8 mouse cellular contexts compared by ENCODE assay signal in the genomic region with DNA sequence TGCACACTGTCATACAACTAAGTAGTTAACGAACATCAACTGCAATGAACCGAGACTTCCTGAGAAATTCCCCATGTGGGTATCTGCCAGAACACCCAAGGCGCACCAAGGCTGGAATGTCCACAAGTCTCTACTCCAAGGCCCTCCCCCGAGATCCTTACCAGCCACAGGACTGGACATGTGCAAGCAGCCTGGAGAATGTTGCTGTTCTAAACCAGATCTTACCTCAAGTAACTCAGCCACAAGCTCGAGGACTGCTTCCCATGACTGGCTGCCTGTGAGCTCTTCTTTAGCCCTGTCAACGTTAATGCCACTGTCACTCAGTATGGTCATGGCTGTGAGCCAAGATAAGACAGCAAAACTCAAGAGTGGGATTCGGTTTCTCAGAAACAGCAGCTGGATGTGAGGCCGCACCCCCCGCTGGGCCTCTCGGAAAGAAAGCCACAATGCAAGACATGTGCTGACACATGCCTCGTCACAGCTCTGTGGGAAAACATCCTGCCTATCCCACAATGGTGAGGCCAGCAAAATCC. TPM values are rescaled to one million over a fixed set of nuclear protein-coding genes. Genes with fewer than 3 reads are reported as not detected.
DNase-seq lines count a peak whose midpoint lies in the region; ATAC-seq lines count a peak whose summit lies in the region.

No protein-coding gene starts in this region.

- H3K9me3 ChIP-seq in megakaryocyte, embryonic 14.5 days, result no peaks in the 10 kb centered on the region
- no peaks in the 10 kb centered on the region for H3K9me3 ChIP-seq in embryonic facial prominence, embryonic 15.5 days (replicated peaks)

- peak overlapping the region; percentile 90 for H3K4me3 ChIP-seq in megakaryocyte, embryonic 14.5 days (replicated peaks)
- H3K4me3 ChIP-seq in embryonic facial prominence, embryonic 15.5 days (replicated peaks), result no peak overlapping the region

- WGBS in embryonic facial prominence, embryonic 15.5 days, result 14% methylated on average over 11 of the region's 11 CpGs

- H3K4me1 ChIP-seq in megakaryocyte, embryonic 14.5 days, result peaks cover 94% of the 10 kb centered on the region
- H3K4me1 ChIP-seq in embryonic facial prominence, embryonic 15.5 days, result peaks cover 30% of the 10 kb centered on the region

- peak overlapping the region; percentile 78 for H3K27ac ChIP-seq in embryonic facial prominence, embryonic 15.5 days (replicated peaks)

- H3K27me3 ChIP-seq in megakaryocyte, embryonic 14.5 days (replicated peaks), result no peaks in the 10 kb centered on the region
- H3K27me3 ChIP-seq in embryonic facial prominence, embryonic 15.5 days, result no peaks in the 10 kb centered on the region

- H3K4me2 ChIP-seq in embryonic facial prominence, embryonic 15.5 days (replicated peaks), result peak overlapping the region; percentile 22

- H3K36me3 ChIP-seq in megakaryocyte, embryonic 14.5 days (replicated peaks; ENCODE audit: low read length), result peaks cover 72% of the 10 kb centered on the region
- H3K36me3 ChIP-seq in embryonic facial prominence, embryonic 15.5 days, result no peaks in the 10 kb centered on the region

- DNase-seq in kidney, adult 8-10 months, result peak; percentile 75 to 83
- DNase-seq in lung, postnatal 36 days, result peak; percentile 18
- no peak for DNase-seq in frontal cortex, postnatal 10 days (ENCODE audit: low spot score in 2 of 2)
- DNase-seq in testis, postnatal 10 days (ENCODE audit: low spot score), result no peak

- H3K9ac ChIP-seq in embryonic facial prominence, embryonic 15.5 days, result no peak overlapping the region

- ATAC-seq in megakaryocyte, adult 5-6 weeks (ENCODE audit: poor library complexity, severe bottlenecking), result no peak
- peak; percentile 77 for ATAC-seq in embryonic facial prominence, embryonic 15.5 days (ENCODE audit: insufficient number of reproducible peaks, low FRiP score, low TSS enrichment, low read depth)
- no peak for ATAC-seq in erythroid progenitor cell, adult 5-6 weeks (replicated peaks; ENCODE audit: low FRiP score, poor library complexity, severe bottlenecking)

RNA-seq across cellular contexts. Expression of a gene that starts 42.4 kb away (rescaled TPM):
- 77.2 and 85.3 TPM in 2 replicates for polyA plus RNA-seq in megakaryocyte, embryonic 14.5 days (2012; ENCODE audit: insufficient read depth, low replicate concordance)
- 3.9 and 6.2 TPM in 2 replicates for total RNA-seq in megakaryocyte, adult 5-6 weeks (2015)
- 2.5 and 4.6 TPM in 2 replicates for total RNA-seq in megakaryocyte, adult 5-6 weeks (2017)
- 11.5 and 11.8 TPM in 2 replicates for polyA plus RNA-seq in embryonic facial prominence, embryonic 15.5 days (2015; fragmentation: Nextera tagmentation; extraction: Ambion mirVana)
- total RNA-seq in erythroid progenitor cell, adult 5-6 weeks (2015; ENCODE audit: low replicate concordance), result 0.84 TPM in 1 of 2 replicates, not detected in the other
- total RNA-seq in erythroid progenitor cell, adult 5-6 weeks (2017; ENCODE audit: low replicate concordance), result 0.90 and 1.1 TPM in 2 replicates

Comparison
In these comparisons a context has a peak if more than half of its experiments do, and no peak if none do; other contexts are left out.
1. DNase-seq: peak in kidney, adult 8-10 months (2 of 2) and lung, postnatal 36 days (single experiment); none in frontal cortex, postnatal 10 days (0 of 2) and testis, postnatal 10 days (single experiment).